Mouse (Mus musculus): ENCODE data around the gene Washc4.

Washc4 gene

GRCm38 (mm10) chr10:83637295-83637694 lies 93.7 kb downstream of the Washc4 start:
- DNase-seq (ENCODE audit: low spot score), result no peak

- no peak for DNase-seq (ENCODE audit: low spot score)
These were observed 96.4 kb downstream of the Washc4 start for GRCm38 (mm10) chr10:83639881-83640386.

DNA sequence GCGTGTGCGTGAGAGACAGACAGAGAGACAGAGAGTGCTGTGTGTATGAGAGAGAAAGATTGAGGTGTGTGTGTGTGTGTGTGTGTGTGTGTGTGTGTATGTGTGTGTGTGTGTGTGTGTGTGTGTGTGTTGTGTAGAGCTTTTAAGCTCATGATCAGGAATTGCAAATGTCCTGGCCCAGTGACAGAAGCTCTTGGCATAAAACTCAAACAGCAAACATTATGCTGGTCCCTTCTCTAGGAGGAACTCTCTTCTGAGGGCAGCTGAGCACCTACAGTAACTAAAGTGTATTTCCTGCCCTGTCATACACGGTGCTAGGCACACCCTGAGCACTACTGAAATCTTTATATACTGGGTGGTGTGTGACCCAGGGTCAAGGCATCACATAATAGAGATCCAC lies 98.1 kb downstream of the Washc4 start:
- no peak for DNase-seq (ENCODE audit: low spot score)

DNA sequence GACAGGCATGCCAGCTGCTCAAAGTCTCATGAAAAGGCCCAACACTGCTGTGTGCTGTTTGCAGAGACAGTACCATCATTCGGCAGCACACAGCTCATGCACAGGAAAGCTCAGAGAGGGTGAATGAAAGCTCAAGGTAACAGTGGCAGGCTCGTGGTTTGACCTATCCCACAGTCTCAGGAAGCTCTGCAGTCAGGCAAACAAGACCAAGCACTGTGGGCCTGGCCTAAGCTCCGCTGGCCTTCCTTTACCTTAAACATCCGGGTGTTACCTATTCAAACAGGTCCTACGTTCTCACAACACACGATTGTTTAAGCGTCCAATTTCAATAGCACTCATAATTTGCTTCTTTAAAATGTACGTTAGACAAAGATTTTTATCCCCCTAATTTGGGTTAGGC lies 100.6 kb downstream of the Washc4 start:
- no peak for DNase-seq (ENCODE audit: low spot score)

GRCm38 (mm10) chr10:83644865-83645715 lies 101.5 kb downstream of the Washc4 start:
- DNase-seq (ENCODE audit: low spot score), result no peak

DNA sequence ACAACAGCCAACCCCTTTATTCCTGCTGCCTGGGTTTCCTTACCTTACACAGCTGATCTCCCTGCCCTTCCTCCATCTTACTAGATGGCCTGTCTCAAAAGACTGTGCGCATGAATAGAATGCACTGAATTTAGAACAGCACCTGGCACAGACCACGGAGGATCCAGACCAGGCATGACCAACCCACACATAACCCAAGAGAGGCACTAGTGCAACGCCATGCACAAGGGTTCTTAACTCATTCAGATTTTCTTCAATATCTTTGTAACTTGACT lies 102.1 kb downstream of the Washc4 start:
- DNase-seq (ENCODE audit: low spot score), result no peak
